Mouse (Mus musculus): ENCODE results near the gene Ank2. TPM values are rescaled to one million over a fixed set of nuclear protein-coding genes. Genes with fewer than 3 reads are reported as not detected.

Gene Ank2
- polyA plus RNA-seq, 1 experiment: 5.7 TPM

- Histone ChIP-seq H3K36me3 (ENCODE audit: control insufficient read depth, insufficient read depth, low read length) (no peaks in the 10 kb centered on the region), H3K27ac (ENCODE audit: insufficient read depth, low read depth, low read length) (no peak overlapping the region), H3K4me3 (ENCODE audit: insufficient read depth, low read depth, low read length) (no peak overlapping the region), H3K27me3 (replicated peaks; ENCODE audit: control insufficient read depth, insufficient read depth, low read length) (no peaks in the 10 kb centered on the region), H3K4me1 (ENCODE audit: control insufficient read depth, insufficient read depth, low read length) (no peaks in the 10 kb centered on the region)
- 72% methylated on average over 3 of the region's 3 CpGs for WGBS
- no peak for DNase-seq
- no peak for TF ChIP-seq CTCF (conservative IDR thresholded peaks at IDR 0.05; ENCODE audit: insufficient read depth, insufficient read length, low read depth, low read length)
- TF ChIP-seq POLR2A (IDR thresholded peaks at IDR 0.05; ENCODE audit: low read depth, low read length): no peak
These were observed 412.2 kb downstream of the Ank2 start for GRCm38 (mm10) chr3:127086834-127087506.

- H3K4me1 ChIP-seq (ENCODE audit: control insufficient read depth, insufficient read depth, low read length): no peaks in the 10 kb centered on the region
- TF ChIP-seq CTCF (conservative IDR thresholded peaks at IDR 0.05; ENCODE audit: insufficient read depth, insufficient read length, low read depth, low read length) (no peak), POLR2A (IDR thresholded peaks at IDR 0.05; ENCODE audit: low read depth, low read length) (no peak)
- H3K36me3 ChIP-seq (ENCODE audit: control insufficient read depth, insufficient read depth, low read length): no peaks in the 10 kb centered on the region
- 91% methylated on average over 5 of the region's 5 CpGs for WGBS
- H3K27me3 ChIP-seq (replicated peaks; ENCODE audit: control insufficient read depth, insufficient read depth, low read length): no peaks in the 10 kb centered on the region
- H3K27ac ChIP-seq (ENCODE audit: insufficient read depth, low read depth, low read length): no peak overlapping the region
- H3K4me3 ChIP-seq (ENCODE audit: insufficient read depth, low read depth, low read length): no peak overlapping the region
- DNase-seq: no peak
These were observed 421.8 kb downstream of the Ank2 start for GRCm38 (mm10) chr3:127077369-127077768.

- H3K27ac ChIP-seq (ENCODE audit: insufficient read depth, low read depth, low read length): no peak overlapping the region
- no peak for DNase-seq
- no peak for TF ChIP-seq POLR2A (IDR thresholded peaks at IDR 0.05; ENCODE audit: low read depth, low read length)
- TF ChIP-seq CTCF (conservative IDR thresholded peaks at IDR 0.05; ENCODE audit: insufficient read depth, insufficient read length, low read depth, low read length): no peak
- H3K4me1 ChIP-seq (ENCODE audit: control insufficient read depth, insufficient read depth, low read length): no peaks in the 10 kb centered on the region
- no peak overlapping the region for H3K4me3 ChIP-seq (ENCODE audit: insufficient read depth, low read depth, low read length)
- H3K27me3 ChIP-seq (replicated peaks; ENCODE audit: control insufficient read depth, insufficient read depth, low read length): no peaks in the 10 kb centered on the region
- H3K36me3 ChIP-seq (ENCODE audit: control insufficient read depth, insufficient read depth, low read length): no peaks in the 10 kb centered on the region
- WGBS: 82% methylated on average over 8 of the region's 8 CpGs
These were observed 423.4 kb downstream of the Ank2 start for GRCm38 (mm10) chr3:127075531-127076280.

- Histone ChIP-seq H3K36me3 (ENCODE audit: control insufficient read depth, insufficient read depth, low read length) (no peaks in the 10 kb centered on the region), H3K4me1 (ENCODE audit: control insufficient read depth, insufficient read depth, low read length) (no peaks in the 10 kb centered on the region), H3K4me3 (ENCODE audit: insufficient read depth, low read depth, low read length) (no peak overlapping the region), H3K27me3 (replicated peaks; ENCODE audit: control insufficient read depth, insufficient read depth, low read length) (no peaks in the 10 kb centered on the region), H3K27ac (ENCODE audit: insufficient read depth, low read depth, low read length) (no peak overlapping the region)
- TF ChIP-seq POLR2A (IDR thresholded peaks at IDR 0.05; ENCODE audit: low read depth, low read length) (no peak), CTCF (conservative IDR thresholded peaks at IDR 0.05; ENCODE audit: insufficient read depth, insufficient read length, low read depth, low read length) (no peak)
- WGBS: 65% methylated on average over 1 of the region's 1 CpGs
- no peak for DNase-seq
These were observed 427.7 kb downstream of the Ank2 start for GRCm38 (mm10) chr3:127071471-127071870.

DNA sequence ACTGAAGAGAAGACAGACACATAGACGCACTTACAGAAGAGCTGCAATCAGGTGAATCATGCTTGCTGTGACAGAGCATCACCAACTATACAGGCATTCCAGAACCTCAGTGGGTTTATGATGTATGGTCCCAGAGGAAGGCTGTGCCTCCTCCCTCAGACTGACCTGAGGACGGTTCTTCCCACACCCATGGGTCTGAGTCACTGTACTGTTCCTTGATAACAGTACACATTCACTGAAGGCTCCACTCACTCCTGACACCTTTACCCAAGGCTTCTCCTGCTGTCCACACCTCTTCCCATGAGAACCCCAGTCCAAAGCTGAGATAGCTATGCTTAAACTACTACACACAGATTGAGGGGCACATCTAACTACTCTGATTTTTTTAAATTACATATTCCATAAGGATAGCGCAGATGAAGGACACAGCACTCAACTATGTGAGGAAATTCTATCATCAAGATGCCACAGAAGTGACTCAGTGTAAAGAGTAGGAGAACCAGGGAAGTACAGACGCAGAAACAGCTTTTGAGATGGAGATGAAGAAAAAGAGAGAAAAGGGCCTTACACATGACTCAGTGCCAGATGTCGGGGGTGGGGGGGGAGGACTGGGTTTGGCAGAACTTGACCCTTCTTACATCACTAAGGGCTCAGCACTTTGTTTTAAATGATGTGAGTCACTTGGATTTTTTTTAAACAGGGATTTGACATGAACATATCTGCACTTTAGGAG is 435.3 kb downstream of the Ank2 start:
- Histone ChIP-seq H3K27me3 (replicated peaks; ENCODE audit: control insufficient read depth, insufficient read depth, low read length) (no peaks in the 10 kb centered on the region), H3K4me3 (ENCODE audit: insufficient read depth, low read depth, low read length) (no peak overlapping the region), H3K36me3 (ENCODE audit: control insufficient read depth, insufficient read depth, low read length) (no peaks in the 10 kb centered on the region), H3K4me1 (ENCODE audit: control insufficient read depth, insufficient read depth, low read length) (no peaks in the 10 kb centered on the region), H3K27ac (ENCODE audit: insufficient read depth, low read depth, low read length) (no peak overlapping the region)
- TF ChIP-seq POLR2A (IDR thresholded peaks at IDR 0.05; ENCODE audit: low read depth, low read length) (no peak), CTCF (conservative IDR thresholded peaks at IDR 0.05; ENCODE audit: insufficient read depth, insufficient read length, low read depth, low read length) (no peak)
- WGBS: 86% methylated on average over 5 of the region's 5 CpGs
- no peak for DNase-seq

DNA sequence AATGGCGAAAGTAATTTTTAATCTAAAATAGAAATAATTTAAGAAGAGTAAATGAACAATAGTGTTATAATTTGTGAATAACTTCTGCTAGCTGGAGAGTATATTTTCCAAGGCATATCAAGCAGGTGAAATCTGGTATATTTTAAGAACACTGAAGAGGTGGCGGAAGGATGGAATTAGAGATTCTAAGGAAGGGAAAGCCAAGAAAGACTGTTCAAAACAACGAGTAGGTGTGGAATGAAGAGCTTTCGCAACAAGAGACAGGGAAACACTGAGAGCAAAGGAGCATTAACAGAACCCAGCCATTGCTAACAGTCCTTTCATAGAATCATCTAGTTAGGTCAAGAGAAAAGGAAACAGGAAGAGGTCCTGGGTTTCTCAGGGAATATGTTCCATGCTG is 439.5 kb downstream of the Ank2 start:
- WGBS: 93% methylated on average over 4 of the region's 4 CpGs
- no peak overlapping the region for H3K27ac ChIP-seq (ENCODE audit: insufficient read depth, low read depth, low read length)
- DNase-seq: no peak
- H3K4me1 ChIP-seq (ENCODE audit: control insufficient read depth, insufficient read depth, low read length): no peaks in the 10 kb centered on the region
- H3K4me3 ChIP-seq (ENCODE audit: insufficient read depth, low read depth, low read length): no peak overlapping the region
- no peaks in the 10 kb centered on the region for H3K36me3 ChIP-seq (ENCODE audit: control insufficient read depth, insufficient read depth, low read length)
- H3K27me3 ChIP-seq (replicated peaks; ENCODE audit: control insufficient read depth, insufficient read depth, low read length): no peaks in the 10 kb centered on the region
- no peak for TF ChIP-seq CTCF (conservative IDR thresholded peaks at IDR 0.05; ENCODE audit: insufficient read depth, insufficient read length, low read depth, low read length)
- no peak for TF ChIP-seq POLR2A (IDR thresholded peaks at IDR 0.05; ENCODE audit: low read depth, low read length)

GRCm38 (mm10) chr3:127041288-127041687 is 457.9 kb downstream of the Ank2 start:
- 86% methylated on average over 7 of the region's 7 CpGs for whole genome bisulfite sequencing
- TF ChIP-seq CTCF (conservative IDR thresholded peaks at IDR 0.05; ENCODE audit: insufficient read depth, insufficient read length, low read depth, low read length) (no peak), POLR2A (IDR thresholded peaks at IDR 0.05; ENCODE audit: low read depth, low read length) (no peak)
- no peak overlapping the region for H3K4me3 ChIP-seq (ENCODE audit: insufficient read depth, low read depth, low read length)
- H3K4me1 ChIP-seq (ENCODE audit: control insufficient read depth, insufficient read depth, low read length): no peaks in the 10 kb centered on the region
- H3K27me3 ChIP-seq (replicated peaks; ENCODE audit: control insufficient read depth, insufficient read depth, low read length): no peaks in the 10 kb centered on the region
- H3K27ac ChIP-seq (ENCODE audit: insufficient read depth, low read depth, low read length): no peak overlapping the region
- no peaks in the 10 kb centered on the region for H3K36me3 ChIP-seq (ENCODE audit: control insufficient read depth, insufficient read depth, low read length)
- no peak for DNase-seq

Measured in kidney, adult 2 months (tissue).